14 mouse cellular contexts compared by ENCODE assay signal in the genomic region with DNA sequence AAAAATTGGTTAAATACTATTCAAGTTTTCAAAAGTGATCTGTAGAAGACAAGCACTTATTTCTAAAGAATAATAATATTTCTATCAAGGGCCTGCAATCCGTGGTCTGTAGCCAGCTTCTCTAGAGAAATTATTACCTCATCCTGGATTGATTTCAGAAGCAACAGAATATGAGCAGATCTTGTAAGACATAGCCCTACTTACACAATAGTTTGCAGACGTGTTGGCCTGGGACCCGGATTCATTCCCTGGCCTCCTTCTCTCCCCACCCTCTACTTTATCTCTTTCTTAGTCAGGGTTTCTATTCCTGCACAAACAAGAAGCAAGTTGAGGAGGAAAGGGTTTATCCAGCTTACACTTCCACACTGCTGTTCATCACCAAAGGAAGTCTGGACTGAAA. TPM values are rescaled to one million over a fixed set of nuclear protein-coding genes. Genes with fewer than 3 reads are reported as not detected.
DNase-seq lines count a peak whose midpoint lies in the region; TF ChIP-seq lines count a peak whose summit lies in the region.
"Had no signal": no experiment of that assay in that cellular context is flagged by ENCODE, and none has a peak within 500 bp of the region (broad histone marks: within the 10 kb centered on the region; RNA-seq: fewer than 3 reads in every experiment).

No protein-coding gene starts in this region.

- WGBS in macrophage (ENCODE audit: missing documents), result 41% methylated on average over 3 of the region's 3 CpGs

- TF ChIP-seq CTCF in bone marrow macrophage, adult 2 months (IDR thresholded peaks at IDR 0.05; ENCODE audit: low read depth, low read length), result no peak

- H3K27ac ChIP-seq in bone marrow macrophage, adult 2 months (ENCODE audit: insufficient read depth, low read depth, low read length), result peak overlapping the region; percentile 78
- peak overlapping the region; percentile 84 for H3K27ac ChIP-seq in macrophage
- H3K27ac ChIP-seq: embryonic facial prominence, embryonic 13.5 days; hindbrain, postnatal 0 days; midbrain, embryonic 15.5 days had no signal

- H3K4me3 ChIP-seq in bone marrow macrophage, adult 2 months (ENCODE audit: insufficient read depth, low read length), result peak overlapping the region; percentile 85
- H3K4me3 ChIP-seq in macrophage (ENCODE audit: inconsistent target), result peak overlapping the region; percentile 53
- H3K4me3 ChIP-seq: embryonic facial prominence, embryonic 13.5 days; midbrain, embryonic 15.5 days had no signal

- no peak for TF ChIP-seq POLR2A in bone marrow macrophage, adult 2 months (IDR thresholded peaks at IDR 0.05; ENCODE audit: borderline replicate concordance, low read depth, low read length)

- H3K36me3 ChIP-seq in macrophage (ENCODE audit: inconsistent target), result peaks cover 3% of the 10 kb centered on the region; the same call in 1 of the 2 replicates

- DNase-seq in heart, adult 11 months, result peak; percentile 96
- no peak for DNase-seq in heart, postnatal 4 days
- peak; percentile 64 for DNase-seq in 3T3-L1 (ENCODE audit: low read depth, low spot score)
- no peak for DNase-seq in retina, postnatal 1 day
- no peak for DNase-seq in left cerebral cortex, adult 18-20 months (ENCODE audit: low spot score in 2 of 2)
- DNase-seq: cerebellum, adult 11-12 months; kidney, adult 18-20 months; kidney, postnatal 14 days; lung, embryonic 14.5 days had no signal

- peaks cover 33% of the 10 kb centered on the region for H3K4me1 ChIP-seq in bone marrow macrophage, adult 2 months (ENCODE audit: control insufficient read depth, insufficient read depth, low read length)
- H3K4me1 ChIP-seq: embryonic facial prominence, embryonic 13.5 days had no signal

- H3K79me2 ChIP-seq in macrophage (ENCODE audit: inconsistent target), result peaks cover 65% of the 10 kb centered on the region

RNA-seq across cellular contexts. Expression of a gene that starts 19.5 kb away (rescaled TPM):
- total RNA-seq in heart, postnatal 4 days (2021), result 1 to 10 TPM; 3.5 to 3.6 TPM
- 24.5 and 26.0 TPM in 2 replicates for polyA plus RNA-seq in bone marrow macrophage, adult 2 months (2012; ENCODE audit: insufficient read depth, insufficient read length, missing spikeins)
- total RNA-seq in macrophage (2018; cell fraction: chromatin; rRNA removed), result 100 to 1,000 TPM in 20 of 26 experiments, 10 to 100 TPM in 6; 19.6 to 230 (median 169) TPM
- total RNA-seq in macrophage (2018; cell fraction: cytosol; rRNA removed), result 10 to 100 TPM; 12.2 to 27.5 (median 20.8) TPM
- 100 to 1,000 TPM in 2 of 26 experiments, 10 to 100 TPM in 24; 12.3 to 130 (median 61.5) TPM for total RNA-seq in macrophage (2018; cell fraction: nucleus; rRNA removed)
- 13.2 to 28.0 TPM (median 16.9 TPM) in 3 replicates for polyA plus RNA-seq in macrophage (2018)
- 10 to 100 TPM; 16.4 to 17.4 TPM for total RNA-seq in left cerebral cortex, adult 18-20 months (2021)

RNA-seq across cellular contexts. Expression of a gene that starts 20.1 kb away (rescaled TPM):
- 10 to 100 TPM; 40.4 to 46.8 TPM for total RNA-seq in heart, postnatal 4 days (2021)
- polyA plus RNA-seq in bone marrow macrophage, adult 2 months (2012; ENCODE audit: insufficient read depth, insufficient read length, missing spikeins), result 55.1 and 60.1 TPM in 2 replicates
- 100 to 1,000 TPM in 21 of 26 experiments, 10 to 100 TPM in 5; 50.2 to 314 (median 236) TPM for total RNA-seq in macrophage (2018; cell fraction: chromatin; rRNA removed)
- total RNA-seq in macrophage (2018; cell fraction: cytosol; rRNA removed), result 10 to 100 TPM; 26.3 to 74.1 (median 57.0) TPM
- total RNA-seq in macrophage (2018; cell fraction: nucleus; rRNA removed), result 100 to 1,000 TPM in 22 of 26 experiments, 10 to 100 TPM in 4; 47.9 to 313 (median 152) TPM
- 31.7 to 45.2 TPM (median 34.6 TPM) in 3 replicates for polyA plus RNA-seq in macrophage (2018)
- total RNA-seq in left cerebral cortex, adult 18-20 months (2021), result 10 to 100 TPM; 95.2 to 95.5 TPM

Comparison
In these comparisons a context has a peak if more than half of its experiments do, and no peak if none do; other contexts are left out.
1. DNase-seq: peak in heart, adult 11 months (single experiment) and 3T3-L1 (single experiment); none in heart, postnatal 4 days (single experiment), retina, postnatal 1 day (single experiment) and left cerebral cortex, adult 18-20 months (0 of 2).